Mouse (Mus musculus) heart, embryonic 10.5 days (tissue): ENCODE measurements at regions not wholly inside any gene's neighbourhood (a gene's known extent, or its start where the extent isn't known, plus 50 kb on each side); places are given as distances from the start of the nearest gene placed in this dataset.

ENCODE experiments used
- DNase-seq: peaks from one replicate; pipeline ENCODE4 v3.0.0-alpha.2; 2017; ENCODE audit warnings: low spot score
- H3K27ac ChIP-seq: fragments of 300-500 bp; sonication (generic); 2 replicates; pipeline ENCODE4 v1.5.1; 2016; ENCODE audit warnings: mild to moderate bottlenecking
- H3K27me3 ChIP-seq: fragments of 300-500 bp; sonication (generic); 2 replicates; pipeline ENCODE4 v1.6.1; 2016; ENCODE audit warnings: mild to moderate bottlenecking; ENCODE audit not compliant: poor library complexity, insufficient read depth, severe bottlenecking
- H3K36me3 ChIP-seq: fragments of 300-500 bp; sonication (generic); 2 replicates; pipeline ENCODE4 v1.6.1; 2016; ENCODE audit warnings: mild to moderate bottlenecking, moderate library complexity
- H3K4me1 ChIP-seq: fragments of 300-500 bp; sonication (generic); 2 replicates; pipeline ENCODE4 v1.6.1; 2016; ENCODE audit warnings: mild to moderate bottlenecking
- H3K4me3 ChIP-seq: fragments of 300-500 bp; sonication (generic); 2 replicates; pipeline ENCODE4 v1.5.1; 2016; ENCODE audit warnings: mild to moderate bottlenecking, moderate library complexity
- H3K9me3 ChIP-seq: fragments of 300-500 bp; sonication (generic); 2 replicates; pipeline ENCODE4 v1.6.1; 2016; ENCODE audit warnings: mild to moderate bottlenecking, moderate library complexity
- WGBS: fragments of 180-500 bp; shearing (Covaris S2); methylation state at CpG from one replicate; pipeline ENCODE4 v1.1.7; 2016; 5-methylcytosine and 5-hydroxymethylcytosine counted together

- DNase-seq: no peak
- no peaks in the 10 kb centered on the region for H3K36me3 ChIP-seq
- WGBS: 77% methylated on average over 4 of the region's 4 CpGs
- no peak overlapping the region for H3K4me3 ChIP-seq
- no peak overlapping the region for H3K27ac ChIP-seq
- H3K4me1 ChIP-seq: no peaks in the 10 kb centered on the region
- H3K9me3 ChIP-seq: no peaks in the 10 kb centered on the region
- no peaks in the 10 kb centered on the region for H3K27me3 ChIP-seq
These were observed 362.8 kb upstream of the Pcsk5 start for GRCm38 (mm10) chr19:18200105-18200782.

- DNase-seq: no peak
- H3K36me3 ChIP-seq: no peaks in the 10 kb centered on the region
- no peaks in the 10 kb centered on the region for H3K9me3 ChIP-seq
- no peak overlapping the region for H3K4me3 ChIP-seq
- 62% methylated on average over 4 of the region's 4 CpGs for WGBS
- H3K27me3 ChIP-seq: no peaks in the 10 kb centered on the region
- no peaks in the 10 kb centered on the region for H3K4me1 ChIP-seq
- H3K27ac ChIP-seq: no peak overlapping the region
These were observed 351.8 kb upstream of the Pcsk5 start for GRCm38 (mm10) chr19:18189102-18189742.

- no peaks in the 10 kb centered on the region for H3K27me3 ChIP-seq
- no peaks in the 10 kb centered on the region for H3K4me1 ChIP-seq
- H3K4me3 ChIP-seq: no peak overlapping the region
- H3K36me3 ChIP-seq: no peaks in the 10 kb centered on the region
- H3K9me3 ChIP-seq: no peaks in the 10 kb centered on the region
- H3K27ac ChIP-seq: no peak overlapping the region
- WGBS: 79% methylated on average over 9 of the region's 9 CpGs
- no peak for DNase-seq
These were observed 350.9 kb upstream of the Pcsk5 start for GRCm38 (mm10) chr19:18188122-18188866.

GRCm38 (mm10) chr19:18185767-18186554 is 348.5 kb upstream of the Pcsk5 start:
- H3K9me3 ChIP-seq: no peaks in the 10 kb centered on the region
- no peaks in the 10 kb centered on the region for H3K4me1 ChIP-seq
- no peak for DNase-seq

GRCm38 (mm10) chr19:18185211-18185610 is 347.8 kb upstream of the Pcsk5 start:
- 73% methylated on average over 2 of the region's 2 CpGs for WGBS
- Histone ChIP-seq H3K27ac (no peak overlapping the region), H3K4me1 (no peaks in the 10 kb centered on the region), H3K9me3 (no peaks in the 10 kb centered on the region), H3K27me3 (no peaks in the 10 kb centered on the region), H3K4me3 (no peak overlapping the region), H3K36me3 (no peaks in the 10 kb centered on the region)
- DNase-seq: no peak

More at GRCm38 (mm10) chr19:18185767-18186554, 348.5 kb upstream of the Pcsk5 start:
- WGBS: 82% methylated on average over 1 of the region's 1 CpGs
- Histone ChIP-seq H3K36me3 (no peaks in the 10 kb centered on the region), H3K27ac (no peak overlapping the region), H3K27me3 (no peaks in the 10 kb centered on the region), H3K4me3 (no peak overlapping the region)

GRCm38 (mm10) chr19:18176200-18176599 is 338.8 kb upstream of the Pcsk5 start:
- WGBS: 57% methylated on average over 3 of the region's 3 CpGs
- DNase-seq: no peak
- Histone ChIP-seq H3K27me3 (no peaks in the 10 kb centered on the region), H3K4me3 (no peak overlapping the region), H3K27ac (no peak overlapping the region), H3K4me1 (peaks cover 3% of the 10 kb centered on the region; the same call in 1 of the 2 replicates), H3K36me3 (no peaks in the 10 kb centered on the region), H3K9me3 (no peaks in the 10 kb centered on the region)

- WGBS: 77% methylated on average over 3 of the region's 3 CpGs
- no peak for DNase-seq
- H3K36me3 ChIP-seq: no peaks in the 10 kb centered on the region
These were observed 309.1 kb upstream of the Pcsk5 start for GRCm38 (mm10) chr19:18146494-18146893.

GRCm38 (mm10) chr19:18130936-18131335 is 293.5 kb upstream of the Pcsk5 start:
- H3K9me3 ChIP-seq: no peaks in the 10 kb centered on the region
- H3K4me3 ChIP-seq: no peak overlapping the region
- H3K4me1 ChIP-seq: no peaks in the 10 kb centered on the region
- no peaks in the 10 kb centered on the region for H3K27me3 ChIP-seq
- 94% methylated on average over 3 of the region's 3 CpGs for WGBS
- H3K27ac ChIP-seq: no peak overlapping the region
- no peaks in the 10 kb centered on the region for H3K36me3 ChIP-seq
- no peak for DNase-seq

More at GRCm38 (mm10) chr19:18146494-18146893, 309.1 kb upstream of the Pcsk5 start:
- Histone ChIP-seq H3K4me1 (no peaks in the 10 kb centered on the region), H3K4me3 (no peak overlapping the region), H3K27me3 (no peaks in the 10 kb centered on the region), H3K27ac (no peak overlapping the region), H3K9me3 (no peaks in the 10 kb centered on the region)

GRCm38 (mm10) chr19:18128786-18129185 is 291.4 kb upstream of the Pcsk5 start:
- Histone ChIP-seq H3K27me3 (no peaks in the 10 kb centered on the region), H3K27ac (no peak overlapping the region), H3K4me3 (no peak overlapping the region), H3K36me3 (no peaks in the 10 kb centered on the region), H3K9me3 (no peaks in the 10 kb centered on the region), H3K4me1 (no peaks in the 10 kb centered on the region)
- no peak for DNase-seq
- WGBS: 86% methylated on average over 2 of the region's 2 CpGs

GRCm38 (mm10) chr19:18106236-18106635 is 268.8 kb upstream of the Pcsk5 start:
- 77% methylated on average over 6 of the region's 6 CpGs for WGBS
- no peak for DNase-seq
- H3K27me3 ChIP-seq: no peaks in the 10 kb centered on the region
- H3K36me3 ChIP-seq: no peaks in the 10 kb centered on the region
- peaks cover 15% of the 10 kb centered on the region; the same call in 1 of the 2 replicates for H3K4me1 ChIP-seq
- H3K4me3 ChIP-seq: no peak overlapping the region
- no peak overlapping the region for H3K27ac ChIP-seq
- H3K9me3 ChIP-seq: no peaks in the 10 kb centered on the region

GRCm38 (mm10) chr19:18104590-18104989 is 267.2 kb upstream of the Pcsk5 start:
- Histone ChIP-seq H3K27ac (no peak overlapping the region), H3K4me3 (no peak overlapping the region), H3K4me1 (peaks cover 15% of the 10 kb centered on the region; the same call in 1 of the 2 replicates), H3K36me3 (no peaks in the 10 kb centered on the region), H3K9me3 (no peaks in the 10 kb centered on the region), H3K27me3 (no peaks in the 10 kb centered on the region)
- no peak for DNase-seq
- 87% methylated on average over 2 of the region's 2 CpGs for WGBS

GRCm38 (mm10) chr19:18101423-18102341 is 264.2 kb upstream of the Pcsk5 start:
- DNase-seq: no peak
- no peaks in the 10 kb centered on the region for H3K9me3 ChIP-seq
- no peak overlapping the region for H3K4me3 ChIP-seq
- H3K27me3 ChIP-seq: no peaks in the 10 kb centered on the region
- no peaks in the 10 kb centered on the region for H3K36me3 ChIP-seq
- peaks cover 15% of the 10 kb centered on the region; the same call in 1 of the 2 replicates for H3K4me1 ChIP-seq
- WGBS: 21% methylated on average over 4 of the region's 4 CpGs
- H3K27ac ChIP-seq: peak overlapping the region; percentile 85
